Mouse (Mus musculus) erythroblast, embryonic 14.5 days (primary cell): ENCODE data around the gene Phgr1.

ENCODE experiments used
- GATA1 ChIP-seq: IDR thresholded peaks from 2 replicates; pipeline ENCODE4 v1.6.1; 2012; ENCODE audit warnings: low read length, inconsistent platforms, mixed read lengths
- TAL1 ChIP-seq: IDR thresholded peaks from 3 replicates; pipeline ENCODE4 v1.6.1; 2012; ENCODE audit warnings: low read length, inconsistent platforms, mixed read lengths

DNA sequence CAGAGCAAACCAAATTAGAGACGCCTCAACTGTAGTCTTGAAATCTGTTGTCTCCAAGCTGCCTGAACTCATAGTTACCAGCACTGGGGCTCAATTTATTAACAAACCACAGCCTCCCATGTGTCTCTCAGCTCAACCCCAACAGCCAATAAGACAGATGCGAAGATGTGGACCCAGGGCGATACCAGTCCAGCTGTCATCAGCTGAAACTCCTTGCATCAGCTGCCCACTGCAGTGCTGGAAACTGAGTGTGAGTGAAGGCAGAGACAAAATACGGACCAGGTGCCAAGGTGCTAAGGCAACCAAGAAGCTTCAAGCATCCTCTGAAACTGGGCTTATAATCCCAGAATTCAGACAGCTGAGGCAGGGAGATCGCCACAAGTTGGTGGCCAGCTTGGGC is 40.6 kb upstream of the Phgr1 start:
- TF ChIP-seq GATA1 (no peak), TAL1 (no peak)
